8 mouse cellular contexts compared by ENCODE assay signal in the genomic region with DNA sequence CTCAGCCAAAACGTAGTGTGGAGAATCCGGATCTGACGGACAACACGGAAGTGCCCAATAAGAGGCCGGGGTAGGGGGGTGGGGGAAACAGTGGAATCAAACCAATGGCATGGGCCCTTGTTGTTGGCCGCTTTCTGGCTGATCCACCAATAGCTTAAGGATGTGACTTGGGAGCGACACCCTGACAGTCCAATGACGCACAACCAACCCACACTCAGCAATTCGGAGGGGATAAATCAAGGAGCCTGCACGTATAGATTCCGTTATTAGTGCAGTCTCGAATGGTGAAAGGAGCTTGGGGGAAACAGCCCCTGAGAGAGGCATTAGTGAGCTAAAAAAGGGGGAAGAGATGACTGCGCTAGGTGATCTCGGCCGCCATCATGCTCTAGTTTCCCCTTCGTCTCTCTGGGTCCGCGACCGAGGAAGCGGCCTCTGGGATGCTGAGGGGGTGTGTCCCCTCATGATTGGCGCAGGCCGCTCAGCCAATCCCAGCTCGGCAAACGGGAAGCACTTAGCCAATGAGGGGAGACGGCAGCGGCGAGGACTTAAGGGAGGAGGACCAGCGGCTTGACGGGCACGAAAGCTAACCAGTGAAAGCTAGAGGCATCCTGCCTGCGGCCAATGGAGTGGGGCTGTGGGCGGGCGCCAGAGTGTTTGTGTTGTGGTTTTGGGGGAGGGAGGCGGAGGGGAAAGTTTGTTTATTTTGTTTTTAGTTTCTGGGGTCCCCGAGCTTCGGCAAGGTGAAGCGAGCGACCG. TPM values are rescaled to one million over a fixed set of nuclear protein-coding genes. Genes with fewer than 3 reads are reported as not detected.
A peak's percentile ranks its signal among the peaks of the same experiment; 100 is the strongest.
DNase-seq lines count a peak whose midpoint lies in the region; ATAC-seq lines count a peak whose summit lies in the region.

A gene (plus strand): TSS at position 706 of the 756 bp plus-strand sequence.

- peak within 1 kb of the TSS; percentile 90 for H3K4me2 ChIP-seq in kidney, embryonic 15.5 days

- H3K4me3 ChIP-seq in heart, embryonic 10.5 days: peak within 1 kb of the TSS; percentile 95
- peak within 1 kb of the TSS; percentile 66 for H3K4me3 ChIP-seq in kidney, embryonic 15.5 days (replicated peaks)

- H3K9me3 ChIP-seq in heart, embryonic 10.5 days: no peaks in the 10 kb centered on the region
- H3K9me3 ChIP-seq in kidney, embryonic 15.5 days (replicated peaks): no peaks in the 10 kb centered on the region

- H3K9ac ChIP-seq in kidney, embryonic 15.5 days: peak within 1 kb of the TSS; percentile 62

- DNase-seq in B cell, adult 2 months: peak; percentile 94 to 96
- DNase-seq in brain, adult 2 months (ENCODE audit: low read depth, low spot score): peak; percentile 100
- peak; percentile 100 for DNase-seq in heart, embryonic 10.5 days (ENCODE audit: low spot score)
- DNase-seq in liver: peak; percentile 98
- peak; percentile 98 for DNase-seq in spleen, postnatal 4 days (ENCODE audit: low spot score in 2 of 2)

- H3K4me1 ChIP-seq in heart, embryonic 10.5 days: peaks cover 18% of the 10 kb centered on the region
- H3K4me1 ChIP-seq in kidney, embryonic 15.5 days: peaks cover 35% of the 10 kb centered on the region

- no peaks in the 10 kb centered on the region for H3K27me3 ChIP-seq in heart, embryonic 10.5 days (ENCODE audit: insufficient read depth, poor library complexity, severe bottlenecking)
- H3K27me3 ChIP-seq in kidney, embryonic 15.5 days: no peaks in the 10 kb centered on the region

- no peaks in the 10 kb centered on the region for H3K36me3 ChIP-seq in heart, embryonic 10.5 days
- H3K36me3 ChIP-seq in kidney, embryonic 15.5 days: no peaks in the 10 kb centered on the region

- peak within 1 kb of the TSS; percentile 95 for H3K27ac ChIP-seq in heart, embryonic 10.5 days
- H3K27ac ChIP-seq in kidney, embryonic 15.5 days: peak within 1 kb of the TSS; percentile 98

- peak; percentile 93 for ATAC-seq in erythroblast, adult 5-6 weeks (replicated peaks; ENCODE audit: low FRiP score, poor library complexity, severe bottlenecking)
- peak; percentile 96 for ATAC-seq in kidney, embryonic 15.5 days (replicated peaks; ENCODE audit: low FRiP score)
- ATAC-seq in monocyte, adult 5-6 weeks (replicated peaks; ENCODE audit: insufficient number of reproducible peaks, low FRiP score, low TSS enrichment, poor library complexity, severe bottlenecking): peak; percentile 97

- WGBS in heart, embryonic 10.5 days: under 1% methylated on average over 39 of the region's 39 CpGs
- WGBS in kidney, embryonic 15.5 days: under 1% methylated on average over 39 of the region's 39 CpGs

RNA-seq across cellular contexts. Expression of the gene that starts here (rescaled TPM):
- 138 and 146 TPM in 2 replicates for total RNA-seq in erythroblast, adult 5-6 weeks (2015; ENCODE audit: low replicate concordance)
- total RNA-seq in erythroblast, adult 5-6 weeks (2017; ENCODE audit: low replicate concordance): 214 and 245 TPM in 2 replicates
- 28.5 and 40.2 TPM in 2 replicates for polyA plus RNA-seq in heart, embryonic 10.5 days (2016; fragmentation: Nextera tagmentation; extraction: Ambion mirVana)
- polyA plus RNA-seq in kidney, embryonic 15.5 days (2015; fragmentation: Nextera tagmentation; extraction: Ambion mirVana): 29.0 and 33.5 TPM in 2 replicates
- total RNA-seq in monocyte, adult 5-6 weeks (2017): 42.3 to 110 TPM (median 48.2 TPM) in 3 replicates

Comparison
In these comparisons a context has a peak if more than half of its experiments do, and no peak if none do; other contexts are left out.
1. Peak in every context shown above with its lines: DNase-seq, ATAC-seq, H3K4me3 ChIP-seq and H3K27ac ChIP-seq.